Mouse (Mus musculus): ENCODE measurements around the gene Olfr1093. TPM values are rescaled to one million over a fixed set of nuclear protein-coding genes. Genes with fewer than 3 reads are reported as not detected.

The Olfr1093 gene
- not detected in 2 replicates for polyA plus RNA-seq (2015; fragmentation: Nextera tagmentation; extraction: Ambion mirVana)

- Histone ChIP-seq H3K4me3 (no peak within 1 kb of the TSS), H3K27me3 (no peaks in the 10 kb centered on the region), H3K4me1 (no peaks in the 10 kb centered on the region), H3K4me2 (no peak within 1 kb of the TSS), H3K36me3 (no peaks in the 10 kb centered on the region), H3K27ac (no peak within 1 kb of the TSS), H3K9ac (no peak within 1 kb of the TSS), H3K9me3 (no peaks in the 10 kb centered on the region)
- 73% methylated on average over 2 of the region's 2 CpGs for WGBS
- no peak for ATAC-seq (ENCODE audit: insufficient number of reproducible peaks, insufficient read depth, low FRiP score, low TSS enrichment, low read depth)
Measured at GRCm38 (mm10) chr2:86782179-86782578, at the start of gene Olfr1093. Olfr1093 (plus strand) TSS chr2:86782479.

GRCm38 (mm10) chr2:86733601-86734000 is 48.7 kb upstream of the Olfr1093 start, which contains the start of gene Olfr1089:
Olfr1089 (minus strand) TSS chr2:86733701.
- H3K4me1 ChIP-seq, result no peaks in the 10 kb centered on the region
- ATAC-seq (ENCODE audit: insufficient number of reproducible peaks, insufficient read depth, low FRiP score, low TSS enrichment, low read depth), result no peak

GRCm38 (mm10) chr2:86758893-86759292 is 23.4 kb upstream of the Olfr1093 start, which contains the start of gene Olfr1090:
Olfr1090 (minus strand) TSS chr2:86758993.
- no peak within 1 kb of the TSS for H3K9ac ChIP-seq
- H3K9me3 ChIP-seq, result no peaks in the 10 kb centered on the region
- no peaks in the 10 kb centered on the region for H3K36me3 ChIP-seq
- no peaks in the 10 kb centered on the region for H3K4me1 ChIP-seq
- no peak for ATAC-seq (ENCODE audit: insufficient number of reproducible peaks, insufficient read depth, low FRiP score, low TSS enrichment, low read depth)
- no peak within 1 kb of the TSS for H3K27ac ChIP-seq
- no peak within 1 kb of the TSS for H3K4me3 ChIP-seq
- H3K27me3 ChIP-seq, result no peaks in the 10 kb centered on the region
- 86% methylated on average over 1 of the region's 1 CpGs for WGBS
- H3K4me2 ChIP-seq, result no peak within 1 kb of the TSS

More at GRCm38 (mm10) chr2:86733601-86734000, 48.7 kb upstream of the Olfr1093 start, which contains the start of gene Olfr1089:
- Histone ChIP-seq H3K9ac (no peak within 1 kb of the TSS), H3K9me3 (no peaks in the 10 kb centered on the region), H3K36me3 (no peaks in the 10 kb centered on the region), H3K4me3 (no peak within 1 kb of the TSS), H3K27ac (no peak within 1 kb of the TSS), H3K4me2 (no peak within 1 kb of the TSS), H3K27me3 (no peaks in the 10 kb centered on the region)

- Histone ChIP-seq H3K27me3 (no peaks in the 10 kb centered on the region), H3K4me3 (no peak overlapping the region), H3K27ac (no peak overlapping the region), H3K4me2 (no peak overlapping the region), H3K36me3 (no peaks in the 10 kb centered on the region), H3K9ac (no peak overlapping the region), H3K9me3 (no peaks in the 10 kb centered on the region), H3K4me1 (no peaks in the 10 kb centered on the region)
- WGBS, result 99% methylated on average over 6 of the region's 6 CpGs
- ATAC-seq (ENCODE audit: insufficient number of reproducible peaks, insufficient read depth, low FRiP score, low TSS enrichment, low read depth), result no peak
Measured at GRCm38 (mm10) chr2:86761050-86761449, 21.2 kb upstream of the Olfr1093 start.

- H3K4me1 ChIP-seq, result no peaks in the 10 kb centered on the region
- no peak for ATAC-seq (ENCODE audit: insufficient number of reproducible peaks, insufficient read depth, low FRiP score, low TSS enrichment, low read depth)
- no peaks in the 10 kb centered on the region for H3K36me3 ChIP-seq
- no peak within 1 kb of the TSS for H3K9ac ChIP-seq
- H3K9me3 ChIP-seq, result no peaks in the 10 kb centered on the region
- H3K27ac ChIP-seq, result no peak within 1 kb of the TSS
- no peak within 1 kb of the TSS for H3K4me3 ChIP-seq
- no peak within 1 kb of the TSS for H3K4me2 ChIP-seq
- H3K27me3 ChIP-seq, result no peaks in the 10 kb centered on the region
Measured at GRCm38 (mm10) chr2:86809918-86810317, 27.6 kb downstream of the Olfr1093 start, which contains the start of gene Olfr141. Olfr141 (minus strand) TSS chr2:86810018.

- H3K4me3 ChIP-seq, result no peak within 1 kb of the TSS
- no peak within 1 kb of the TSS for H3K9ac ChIP-seq
- ATAC-seq (ENCODE audit: insufficient number of reproducible peaks, insufficient read depth, low FRiP score, low TSS enrichment, low read depth), result no peak
- H3K9me3 ChIP-seq, result no peaks in the 10 kb centered on the region
- H3K27me3 ChIP-seq, result no peaks in the 10 kb centered on the region
- H3K4me2 ChIP-seq, result no peak within 1 kb of the TSS
- no peak within 1 kb of the TSS for H3K27ac ChIP-seq
- H3K4me1 ChIP-seq, result no peaks in the 10 kb centered on the region
- H3K36me3 ChIP-seq, result no peaks in the 10 kb centered on the region
Measured at GRCm38 (mm10) chr2:86824363-86824762, 42.1 kb downstream of the Olfr1093 start, which contains the start of gene Olfr1094. Olfr1094 (plus strand) TSS chr2:86824663.

Other genes starting within 250 kb of the Olfr1093 start
- not detected in 2 replicates for gene Olfr1079, start 240.0 kb upstream of the Olfr1093 start, polyA plus RNA-seq (2015; fragmentation: Nextera tagmentation; extraction: Ambion mirVana)
- gene Olfr1080, start 224.2 kb upstream of the Olfr1093 start, polyA plus RNA-seq (2015; fragmentation: Nextera tagmentation; extraction: Ambion mirVana), result not detected in 2 replicates
- not detected in 2 replicates for gene Olfr1082, start 183.5 kb upstream of the Olfr1093 start, polyA plus RNA-seq (2015; fragmentation: Nextera tagmentation; extraction: Ambion mirVana)
- gene Olfr1084, start 142.8 kb upstream of the Olfr1093 start, polyA plus RNA-seq (2015; fragmentation: Nextera tagmentation; extraction: Ambion mirVana), result not detected in 2 replicates
- gene Olfr1085, start 120.5 kb upstream of the Olfr1093 start, polyA plus RNA-seq (2015; fragmentation: Nextera tagmentation; extraction: Ambion mirVana), result not detected in 2 replicates
- not detected in 2 replicates for gene Olfr1086, start 102.4 kb upstream of the Olfr1093 start, polyA plus RNA-seq (2015; fragmentation: Nextera tagmentation; extraction: Ambion mirVana)
- not detected in 2 replicates for gene Olfr1087, start 84.1 kb upstream of the Olfr1093 start, polyA plus RNA-seq (2015; fragmentation: Nextera tagmentation; extraction: Ambion mirVana)
- gene Olfr1089, start 48.8 kb upstream of the Olfr1093 start, polyA plus RNA-seq (2015; fragmentation: Nextera tagmentation; extraction: Ambion mirVana), result not detected in 2 replicates
- gene Olfr1090, start 23.5 kb upstream of the Olfr1093 start, polyA plus RNA-seq (2015; fragmentation: Nextera tagmentation; extraction: Ambion mirVana), result not detected in 2 replicates
- not detected in 2 replicates for gene Olfr141, start 27.5 kb downstream of the Olfr1093 start, polyA plus RNA-seq (2015; fragmentation: Nextera tagmentation; extraction: Ambion mirVana)
- gene Olfr1094, start 42.2 kb downstream of the Olfr1093 start, polyA plus RNA-seq (2015; fragmentation: Nextera tagmentation; extraction: Ambion mirVana), result not detected in 2 replicates
- gene Olfr1095, start 69.2 kb downstream of the Olfr1093 start, polyA plus RNA-seq (2015; fragmentation: Nextera tagmentation; extraction: Ambion mirVana), result not detected in 2 replicates
- gene Gm13723, start 92.3 kb downstream of the Olfr1093 start, polyA plus RNA-seq (2015; fragmentation: Nextera tagmentation; extraction: Ambion mirVana), result not detected in 2 replicates
- not detected in 2 replicates for gene Olfr1097, start 109.7 kb downstream of the Olfr1093 start, polyA plus RNA-seq (2015; fragmentation: Nextera tagmentation; extraction: Ambion mirVana)
- gene Olfr1098, start 142.1 kb downstream of the Olfr1093 start, polyA plus RNA-seq (2015; fragmentation: Nextera tagmentation; extraction: Ambion mirVana), result not detected in 2 replicates
- not detected in 2 replicates for gene Olfr1099, start 178.2 kb downstream of the Olfr1093 start, polyA plus RNA-seq (2015; fragmentation: Nextera tagmentation; extraction: Ambion mirVana)
- gene Olfr1100, start 197.5 kb downstream of the Olfr1093 start, polyA plus RNA-seq (2015; fragmentation: Nextera tagmentation; extraction: Ambion mirVana), result not detected in 2 replicates
- not detected in 2 replicates for gene Olfr1101, start 208.7 kb downstream of the Olfr1093 start, polyA plus RNA-seq (2015; fragmentation: Nextera tagmentation; extraction: Ambion mirVana)
- gene Olfr1102, start 215.9 kb downstream of the Olfr1093 start, polyA plus RNA-seq (2015; fragmentation: Nextera tagmentation; extraction: Ambion mirVana), result not detected in 2 replicates
- gene Olfr1104, start 244.6 kb downstream of the Olfr1093 start, polyA plus RNA-seq (2015; fragmentation: Nextera tagmentation; extraction: Ambion mirVana), result not detected in 2 replicates